Mouse (Mus musculus) limb, embryonic 14.5 days (tissue): ENCODE measurements around the gene Pagr1b. TPM values are rescaled to one million over a fixed set of nuclear protein-coding genes. Genes with fewer than 3 reads are reported as not detected.

Experiments used
- ATAC-seq: fragments of 200-750 bp; cut with Nextera tagmentation; 2 replicates; pipeline ENCODE4 v1.8.0; 2017; ENCODE audit warnings: low read depth, moderate number of reproducible peaks, moderate TSS enrichment; ENCODE audit not compliant: low FRiP score
- DNase-seq: peaks from one replicate; pipeline ENCODE4 v3.0.0-alpha.2; 2015; ENCODE audit warnings: low spot score
- H3K27ac ChIP-seq: fragments of 300-500 bp; sonication (generic); replicated peaks from 2 replicates; pipeline ENCODE4 v1.5.1; 2014; ENCODE audit warnings: low read depth, mild to moderate bottlenecking, low read length, moderate library complexity, mixed read lengths
- H3K27me3 ChIP-seq: fragments of 300-500 bp; sonication (generic); 2 replicates; pipeline ENCODE4 v1.6.1; 2014; ENCODE audit warnings: low read length, mixed read lengths; ENCODE audit not compliant: control insufficient read depth, insufficient read depth
- H3K36me3 ChIP-seq: fragments of 300-500 bp; sonication (generic); 2 replicates; pipeline ENCODE4 v1.6.1; 2014; ENCODE audit warnings: mild to moderate bottlenecking, low read length, moderate library complexity, mixed read lengths; ENCODE audit not compliant: control insufficient read depth, insufficient read depth
- H3K4me1 ChIP-seq: fragments of 300-500 bp; sonication (generic); 2 replicates; pipeline ENCODE4 v1.6.1; 2014; ENCODE audit warnings: antibody characterized with exemption, low read length, mixed read lengths; ENCODE audit not compliant: control insufficient read depth, insufficient read depth
- H3K4me2 ChIP-seq: fragments of 300-500 bp; sonication (generic); replicated peaks from 2 replicates; pipeline ENCODE4 v1.6.1; 2014; ENCODE audit warnings: low read depth, mild to moderate bottlenecking, low read length, moderate library complexity; ENCODE audit not compliant: severe bottlenecking
- H3K4me3 ChIP-seq: fragments of 300-500 bp; sonication (generic); replicated peaks from 2 replicates; pipeline ENCODE4 v1.5.1; 2014; ENCODE audit warnings: low read length
- H3K9ac ChIP-seq: fragments of 300-500 bp; sonication (generic); 2 replicates; pipeline ENCODE4 v1.6.1; 2014; ENCODE audit warnings: mild to moderate bottlenecking, low read depth, low read length, moderate library complexity; ENCODE audit not compliant: severe bottlenecking
- H3K9me3 ChIP-seq: fragments of 300-500 bp; sonication (generic); 2 replicates; pipeline ENCODE4 v1.6.1; 2016; ENCODE audit warnings: low read length; ENCODE audit not compliant: control insufficient read depth
- POLR2A ChIP-seq: fragments of 200-500 bp; IDR thresholded peaks from 2 replicates; pipeline ENCODE4 v1.8.0; 2012; ENCODE audit warnings: inconsistent platforms, mild to moderate bottlenecking, moderate library complexity, borderline replicate concordance; ENCODE audit not compliant: insufficient read depth, insufficient read length; ENCODE audit errors: extremely low read depth
- WGBS: fragments of 180-500 bp; shearing (Covaris S2); extraction: QIAGEN DNeasy Blood & Tissue Kit; methylation state at CpG from one replicate; pipeline ENCODE4 v1.1.7; 2014; 5-methylcytosine and 5-hydroxymethylcytosine counted together
- polyA plus RNA-seq, 2 experiments: library from polyadenylated mRNA; depleted of rRNA in 1 of 2; stranded (reverse) in 1 of 2; unstranded in 1 of 2; fragments of >200 nt; fragmentation: Nextera tagmentation in 1 of 2; extraction: Ambion mirVana in 1 of 2; gene quantifications; 2 replicates each; pipeline versions ENCODE4 v1.2.1 to v1.2.3; 2012 to 2014

Pagr1b gene
- polyA plus RNA-seq, 2 experiments = 3.2 TPM; not detected in 1

DNA sequence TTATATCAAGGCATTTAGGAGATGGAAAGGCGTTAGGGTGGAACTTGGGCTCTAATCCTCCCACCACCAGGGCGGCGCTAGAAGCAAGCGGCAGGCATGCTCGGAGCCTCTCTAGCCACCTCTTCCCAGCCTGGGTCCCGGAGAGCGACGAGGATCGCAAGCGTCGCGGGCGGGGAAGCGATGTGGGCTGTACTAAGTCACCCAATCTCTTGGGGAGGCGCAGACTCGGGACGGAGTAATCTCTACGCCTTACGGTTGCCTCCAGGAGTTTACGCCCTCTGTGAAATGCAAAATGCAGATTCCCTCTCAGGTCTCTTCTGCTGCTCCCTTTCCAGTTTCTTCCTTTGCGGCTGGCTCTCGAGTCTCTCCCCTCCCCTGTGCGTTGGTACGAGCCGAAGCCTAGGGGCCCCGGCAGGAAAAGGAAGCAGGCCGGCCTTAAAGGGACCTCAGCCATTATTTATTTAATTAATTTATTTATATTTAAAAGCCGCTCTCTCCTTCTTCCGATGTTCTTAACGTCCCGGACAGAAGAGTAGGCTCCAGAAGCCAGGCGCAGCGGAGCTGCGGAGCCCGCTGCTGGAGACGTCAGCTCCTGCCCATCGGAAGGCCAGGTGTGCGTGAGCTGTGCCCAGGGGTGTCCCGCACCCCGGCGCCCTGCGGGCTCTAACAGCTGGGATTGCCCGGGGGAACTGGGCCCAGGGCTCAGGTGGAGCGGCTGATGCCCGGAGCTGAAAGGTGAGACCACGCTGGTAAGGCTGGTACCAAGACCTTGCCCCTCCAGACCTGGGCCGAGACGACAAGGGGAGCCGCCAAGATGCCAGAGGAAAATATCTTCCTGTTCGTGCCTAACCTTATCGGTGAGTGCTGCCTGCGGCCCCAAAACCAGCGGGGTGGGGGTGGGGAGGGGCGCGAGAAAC is 40.1 kb downstream of the Pagr1b start, which contains the start of gene Cdiptos:
Gene Cdiptos (minus strand): TSS at position 149 of the 917 bp plus-strand sequence.
- no peaks in the 10 kb centered on the region for H3K27me3 ChIP-seq
- under 1% methylated on average over 55 of the region's 55 CpGs for WGBS
- ATAC-seq = peak; percentile 97
- H3K27ac ChIP-seq = peak within 1 kb of the TSS; percentile 94
- H3K4me1 ChIP-seq = peaks cover 7% of the 10 kb centered on the region; the same call in 1 of the 2 replicates
- peak; percentile 96 for DNase-seq
- peaks cover 31% of the 10 kb centered on the region for H3K36me3 ChIP-seq
- H3K9ac ChIP-seq = peak within 1 kb of the TSS; percentile 96
- TF ChIP-seq POLR2A = no peak
- peak within 1 kb of the TSS; percentile 97 for H3K4me3 ChIP-seq
- H3K4me2 ChIP-seq = peak within 1 kb of the TSS; percentile 80
- H3K9me3 ChIP-seq = no peaks in the 10 kb centered on the region

DNA sequence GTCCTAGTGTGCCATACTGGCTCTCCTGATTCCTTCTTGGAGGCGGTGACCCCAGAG is 40.6 kb downstream of the Pagr1b start, which contains the start of gene Cdipt:
Gene Cdipt (plus strand): TSS at position 22 of the 57 bp plus-strand sequence.
- ATAC-seq (no peak), DNase-seq (no peak)
- H3K27ac ChIP-seq = peak within 1 kb of the TSS; percentile 94
- peak within 1 kb of the TSS; percentile 80 for H3K4me2 ChIP-seq
- no peaks in the 10 kb centered on the region for H3K27me3 ChIP-seq
- 0% methylated on average over 1 of the region's 1 CpGs for WGBS
- no peaks in the 10 kb centered on the region for H3K9me3 ChIP-seq
- H3K9ac ChIP-seq = peak within 1 kb of the TSS; percentile 96
- peaks cover 27% of the 10 kb centered on the region for H3K36me3 ChIP-seq
- no peak for TF ChIP-seq POLR2A
- peaks cover 7% of the 10 kb centered on the region; the same call in 1 of the 2 replicates for H3K4me1 ChIP-seq
- H3K4me3 ChIP-seq = peak within 1 kb of the TSS; percentile 97

DNA sequence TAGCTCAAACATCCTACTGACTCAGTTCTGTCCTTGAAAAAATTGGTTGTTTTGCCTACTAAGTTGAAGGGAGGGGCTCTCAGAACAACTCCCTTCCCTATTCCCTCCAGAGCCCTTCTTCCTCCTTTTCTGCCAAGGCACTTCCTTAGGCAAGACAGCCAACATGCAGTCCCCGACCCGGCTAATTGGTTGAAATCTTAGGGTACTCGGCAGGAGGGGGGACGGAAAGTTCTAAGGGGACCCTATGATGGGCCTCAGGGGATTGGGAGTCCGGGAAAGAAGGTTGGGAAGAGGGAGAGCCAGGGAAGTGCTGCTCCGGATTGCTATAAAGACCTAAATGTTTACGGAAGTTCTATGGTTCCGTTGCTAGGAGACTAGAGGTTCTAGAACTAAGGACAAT is 40.8 kb downstream of the Pagr1b start:
- Histone ChIP-seq H3K4me2 (peak overlapping the region; percentile 80), H3K27ac (peak overlapping the region; percentile 22; the same call in 1 of the 2 replicates), H3K27me3 (no peaks in the 10 kb centered on the region), H3K9me3 (no peaks in the 10 kb centered on the region), H3K9ac (0 out of 2 replicates have a peak overlapping the region, but pooled peaks have one; percentile 38), H3K4me3 (peak overlapping the region; percentile 97), H3K4me1 (peaks cover 7% of the 10 kb centered on the region; the same call in 1 of the 2 replicates), H3K36me3 (peaks cover 25% of the 10 kb centered on the region)
- no peak for TF ChIP-seq POLR2A
- 12% methylated on average over 8 of the region's 8 CpGs for WGBS
- ATAC-seq (no peak), DNase-seq (no peak)

DNA sequence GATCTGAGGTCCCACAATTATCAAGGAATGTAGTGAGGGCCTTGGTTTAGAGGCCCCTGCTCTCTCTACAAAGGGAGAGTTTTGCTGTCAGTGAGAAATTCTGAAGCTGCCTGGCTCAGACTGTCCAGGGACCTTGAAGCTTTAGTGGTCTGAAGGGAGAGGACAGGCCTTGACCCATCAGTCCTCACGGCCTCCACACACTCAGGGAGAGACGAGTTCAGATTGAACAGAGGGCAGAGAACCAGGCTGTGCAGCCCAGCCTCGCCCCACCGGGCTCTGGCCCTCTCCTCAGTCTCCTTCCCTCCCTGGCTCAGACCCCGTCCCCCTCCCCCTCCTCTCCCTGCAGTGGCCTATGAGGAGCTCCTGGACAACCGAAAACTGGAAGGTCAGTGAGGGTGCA is 48.9 kb downstream of the Pagr1b start:
- DNase-seq = no peak
- Histone ChIP-seq H3K4me1 (no peaks in the 10 kb centered on the region), H3K9ac (no peak overlapping the region), H3K9me3 (no peaks in the 10 kb centered on the region), H3K4me2 (no peak overlapping the region), H3K27me3 (peaks cover 20% of the 10 kb centered on the region), H3K27ac (no peak overlapping the region), H3K36me3 (no peaks in the 10 kb centered on the region), H3K4me3 (no peak overlapping the region)
- no peak for ATAC-seq
- no peak for TF ChIP-seq POLR2A
- WGBS = 69% methylated on average over 6 of the region's 6 CpGs

DNA sequence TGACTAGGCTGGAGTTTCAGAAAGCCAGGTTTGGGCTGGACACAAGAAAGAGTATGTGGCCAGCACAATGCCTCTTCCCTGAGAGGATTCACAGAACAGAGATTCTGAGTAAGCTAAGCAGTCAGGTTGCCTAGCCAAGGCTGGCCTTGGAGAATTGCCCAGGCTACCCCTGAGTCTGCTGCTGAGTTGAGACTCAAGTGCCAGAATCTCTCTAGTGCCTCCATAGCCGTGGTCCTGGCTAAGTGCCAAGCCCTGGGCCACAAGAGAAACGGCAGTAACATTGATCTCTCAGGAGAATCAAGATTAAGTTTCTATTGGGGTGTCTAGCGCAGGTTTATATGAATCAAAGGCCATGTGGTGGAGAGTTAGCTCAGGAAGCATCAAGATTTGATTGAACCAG is 50.7 kb downstream of the Pagr1b start:
- TF ChIP-seq POLR2A = no peak
- WGBS = 61% methylated on average over 3 of the region's 3 CpGs
- no peaks in the 10 kb centered on the region for H3K9me3 ChIP-seq
- no peak overlapping the region for H3K27ac ChIP-seq
- H3K9ac ChIP-seq = no peak overlapping the region
- peaks cover 20% of the 10 kb centered on the region for H3K27me3 ChIP-seq
- DNase-seq (no peak), ATAC-seq (no peak)
- no peaks in the 10 kb centered on the region for H3K4me1 ChIP-seq
- no peak overlapping the region for H3K4me2 ChIP-seq
- no peaks in the 10 kb centered on the region for H3K36me3 ChIP-seq
- no peak overlapping the region for H3K4me3 ChIP-seq
